Mouse (Mus musculus): ENCODE measurements around the gene Tmem132a. TPM values are rescaled to one million over a fixed set of nuclear protein-coding genes. Genes with fewer than 3 reads are reported as not detected.

Tmem132a gene
- total RNA-seq (2021) (10 to 100 TPM; 21.9 to 46.1 TPM), polyA plus RNA-seq (2012; rRNA removed) (79.2 and 82.6 TPM in 2 replicates)
- long read RNA-seq, transcript Tmem132a-201 (11 exons, 3,657 nt) = major isoform, 13 of 66 reads
- long read RNA-seq, partial matches to known transcripts = 41 of 66 reads
- long read RNA-seq, other reads (novel, unspliced or antisense) = 12 of 66 reads

- no peak for DNase-seq
These were observed at the start of gene Tmem132a for GRCm38 (mm10) chr19:10869886-10870527. Gene Tmem132a, minus strand, starts transcription at chr19:10869940.

- no peak for DNase-seq
These were observed 48.7 kb upstream of the Tmem132a start for GRCm38 (mm10) chr19:10918321-10918991.

GRCm38 (mm10) chr19:10916506-10916905, 46.8 kb upstream of the Tmem132a start:
- no peak for DNase-seq

GRCm38 (mm10) chr19:10914870-10915269, 45.1 kb upstream of the Tmem132a start:
- DNase-seq = no peak

- no peak for DNase-seq
These were observed 44.6 kb upstream of the Tmem132a start for GRCm38 (mm10) chr19:10914291-10914690.

GRCm38 (mm10) chr19:10909087-10909721, 39.5 kb upstream of the Tmem132a start:
- no peak for DNase-seq

- DNase-seq = peak; percentile 52
These were observed 38.2 kb upstream of the Tmem132a start for GRCm38 (mm10) chr19:10907891-10908290.

- DNase-seq = no peak
These were observed 35.9 kb upstream of the Tmem132a start for GRCm38 (mm10) chr19:10905728-10906000.

- peak; percentile 91 for DNase-seq
These were observed 35.4 kb upstream of the Tmem132a start for GRCm38 (mm10) chr19:10904927-10905727.

GRCm38 (mm10) chr19:10904512-10904911, 34.8 kb upstream of the Tmem132a start:
- DNase-seq = no peak

GRCm38 (mm10) chr19:10901046-10901445, 31.3 kb upstream of the Tmem132a start:
- no peak for DNase-seq

GRCm38 (mm10) chr19:10900315-10900714, 30.6 kb upstream of the Tmem132a start:
- no peak for DNase-seq

GRCm38 (mm10) chr19:10897491-10897890, 27.8 kb upstream of the Tmem132a start:
- DNase-seq = peak; percentile 64

- DNase-seq = no peak
These were observed 27.1 kb upstream of the Tmem132a start for GRCm38 (mm10) chr19:10896849-10897248.

- peak; percentile 70 for DNase-seq
These were observed 26.0 kb upstream of the Tmem132a start for GRCm38 (mm10) chr19:10895708-10896107.

GRCm38 (mm10) chr19:10895016-10895528, 25.3 kb upstream of the Tmem132a start, which contains the start of gene Prpf19:
Gene Prpf19, plus strand, starts transcription at chr19:10895231.
- peak; percentile 98 for DNase-seq

- DNase-seq = no peak
These were observed 22.5 kb upstream of the Tmem132a start for GRCm38 (mm10) chr19:10892201-10892600.

GRCm38 (mm10) chr19:10881426-10882154, 11.8 kb upstream of the Tmem132a start, which contains the start of gene Tmem109:
Gene Tmem109, minus strand, starts transcription at chr19:10882001.
- peak; percentile 94 for DNase-seq

- DNase-seq = no peak
These were observed 11.3 kb upstream of the Tmem132a start for GRCm38 (mm10) chr19:10880975-10881425.

- DNase-seq = peak; percentile 63
These were observed 10.6 kb upstream of the Tmem132a start for GRCm38 (mm10) chr19:10880085-10880974.

Data from adrenal gland, adult 2 months (tissue).